Mouse (Mus musculus): ENCODE data around the gene Syap1.
A peak's percentile ranks its signal among the peaks of the same experiment; 100 is the strongest.

Gene Syap1

GRCm38 (mm10) chrX:162829741-162830140 is 58.5 kb downstream of the Syap1 start:
- DNase-seq, result no peak

DNA sequence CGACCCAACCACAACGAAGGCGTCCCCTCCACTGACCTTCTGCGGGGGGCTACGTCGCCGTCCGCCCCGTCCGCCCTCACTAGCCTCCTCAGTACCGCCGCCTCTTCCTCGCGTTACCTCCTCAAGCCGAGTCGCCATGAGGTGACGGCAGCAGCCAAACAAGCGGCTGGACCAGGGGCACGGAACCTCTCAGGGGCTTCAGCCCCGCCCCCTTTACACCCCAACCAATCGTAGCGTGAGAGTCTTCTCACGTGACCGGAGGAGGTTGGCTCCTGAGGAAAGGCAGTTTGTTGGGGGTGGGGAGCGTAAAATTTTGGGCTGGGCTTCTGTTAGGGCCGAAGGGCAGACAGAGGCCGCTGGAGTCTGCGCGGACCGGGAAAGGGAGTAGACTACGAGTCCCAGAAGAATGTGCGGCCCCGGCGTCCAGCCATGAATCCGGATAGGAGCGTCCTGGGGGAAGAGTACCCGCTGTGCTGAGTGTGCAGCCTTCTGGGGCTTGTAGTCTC is 59.0 kb downstream of the Syap1 start, which contains the start of gene Txlng:
Gene Txlng, minus strand, starts transcription at position 252 of the 506 bp plus-strand sequence.
- peak; percentile 86 to 93 for DNase-seq

DNA sequence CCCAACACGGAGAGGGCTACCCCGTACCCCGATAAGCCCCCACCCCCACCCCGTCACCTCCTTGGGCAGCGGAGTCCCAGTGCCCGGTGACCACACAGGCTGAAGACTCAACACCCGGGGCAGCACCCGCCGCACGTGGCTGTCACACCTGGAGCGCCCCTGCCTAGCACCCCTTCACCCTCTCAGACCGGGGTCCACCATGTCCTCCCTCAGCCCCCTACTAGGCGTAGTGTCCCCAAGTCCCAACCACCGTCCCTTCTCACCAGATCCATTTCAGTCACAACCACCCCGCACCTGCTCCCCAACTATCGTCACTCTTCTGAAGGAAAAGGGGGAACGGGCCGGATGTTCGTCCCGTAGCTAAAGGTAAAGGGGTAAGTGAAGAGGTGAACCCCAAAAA is 59.5 kb downstream of the Syap1 start:
- no peak for DNase-seq

DNA sequence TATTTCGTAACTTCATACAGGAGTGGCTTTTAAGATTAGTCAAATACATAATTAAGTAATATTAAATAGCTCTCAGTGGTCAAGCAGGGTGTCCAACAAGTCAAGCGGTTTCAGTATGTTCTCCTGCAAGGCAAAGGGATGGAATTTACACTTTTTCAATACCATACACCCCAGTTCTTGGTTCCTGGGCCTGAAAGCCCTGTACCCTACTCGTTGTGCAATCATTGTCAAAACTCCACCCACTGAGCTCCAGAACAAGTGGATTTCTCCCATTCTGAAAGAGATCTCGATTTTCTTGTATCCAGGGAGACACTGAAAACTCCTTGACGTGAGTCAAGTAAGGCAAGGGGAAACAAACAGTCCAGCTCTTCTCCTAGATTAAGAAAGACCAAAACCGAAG is 60.2 kb downstream of the Syap1 start:
- DNase-seq, result no peak

Measured in thymus, postnatal 36 days (tissue).